Mouse (Mus musculus): ENCODE results near the gene Fignl1.

- TF ChIP-seq GATA1 (IDR thresholded peaks at IDR 0.05; ENCODE audit: low read length), result no peak
- no peak for TF ChIP-seq TAL1 (IDR thresholded peaks at IDR 0.05; ENCODE audit: low read length)
Observed at GRCm38 (mm10) chr11:11800304-11800703, 8.5 kb downstream of the Fignl1 start.

All from erythroblast, embryonic 14.5 days (primary cell).